In the genomic region with DNA sequence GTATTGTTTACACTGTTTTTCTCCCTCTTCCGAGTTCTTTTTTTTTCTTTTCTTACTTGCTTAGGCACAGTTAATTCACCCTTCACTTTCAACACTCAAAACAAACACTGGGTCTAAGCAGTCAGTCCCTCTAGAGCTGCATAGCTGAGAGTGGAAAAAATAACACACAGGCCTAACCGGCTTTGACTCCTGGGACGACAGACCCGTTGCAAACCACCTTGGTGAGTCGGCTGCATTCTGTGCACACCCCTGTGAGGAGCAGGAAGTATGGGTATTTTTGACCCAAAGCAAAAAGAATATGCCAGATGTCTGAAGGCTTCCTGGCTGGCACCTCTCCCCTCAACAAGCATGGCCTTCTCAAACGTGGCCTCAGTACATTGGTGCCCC, we compare ENCODE assay signal across 8 mouse cellular contexts.
A peak's percentile ranks its signal among the peaks of the same experiment; 100 is the strongest.
DNase-seq lines count a peak whose midpoint lies in the region; ATAC-seq lines count a peak whose summit lies in the region.

No protein-coding gene starts in this region.

- no peak overlapping the region for H3K4me3 ChIP-seq in heart, embryonic 12.5 days
- no peak overlapping the region for H3K4me3 ChIP-seq in brown adipose tissue, adult 24 weeks (ENCODE audit: insufficient read depth, low read depth, low read length)
- no peak overlapping the region for H3K4me3 ChIP-seq in neural tube, embryonic 14.5 days (ENCODE audit: low read depth, low read length)

- H3K4me2 ChIP-seq in heart, embryonic 12.5 days: 0 out of 2 replicates have a peak overlapping the region, but pooled peaks have one; percentile 1
- H3K4me2 ChIP-seq in neural tube, embryonic 14.5 days (ENCODE audit: low read depth, low read length): no peak overlapping the region

- H3K27ac ChIP-seq in heart, embryonic 12.5 days (ENCODE audit: poor library complexity, severe bottlenecking): peak overlapping the region; percentile 86
- 0 out of 2 replicates have a peak overlapping the region, but pooled peaks have one; percentile 3 for H3K27ac ChIP-seq in brown adipose tissue, adult 24 weeks (replicated peaks; ENCODE audit: low read depth, low read length)
- peak overlapping the region; percentile 24; the same call in 1 of the 2 replicates for H3K27ac ChIP-seq in neural tube, embryonic 14.5 days (ENCODE audit: low read depth, low read length)

- no peak overlapping the region for H3K9ac ChIP-seq in heart, embryonic 12.5 days
- H3K9ac ChIP-seq in neural tube, embryonic 14.5 days (replicated peaks; ENCODE audit: low read depth, low read length): no peak overlapping the region

- no peaks in the 10 kb centered on the region for H3K9me3 ChIP-seq in heart, embryonic 12.5 days (replicated peaks)
- no peaks in the 10 kb centered on the region for H3K9me3 ChIP-seq in neural tube, embryonic 14.5 days (ENCODE audit: control insufficient read depth, low read length)

- intact Hi-C loops in heart, postnatal 36 days (cut with DNase I): no loop called here

- WGBS in heart, embryonic 12.5 days: 17% methylated on average over 6 of the region's 6 CpGs
- 42% methylated on average over 6 of the region's 6 CpGs for WGBS in neural tube, embryonic 14.5 days

- H3K4me1 ChIP-seq in heart, embryonic 12.5 days (replicated peaks): peaks cover 20% of the 10 kb centered on the region
- H3K4me1 ChIP-seq in brown adipose tissue, adult 24 weeks (ENCODE audit: control insufficient read depth, insufficient read depth, insufficient read length, low read length): peaks cover 26% of the 10 kb centered on the region
- H3K4me1 ChIP-seq in neural tube, embryonic 14.5 days (ENCODE audit: control insufficient read depth, insufficient read depth, low read length): no peaks in the 10 kb centered on the region

- no peak for DNase-seq in heart, postnatal 36 days
- DNase-seq in cerebellum, adult 9-10 months: no peak
- DNase-seq in urinary bladder, adult 2 months (ENCODE audit: low spot score): no peak
- no peak for DNase-seq in spleen, postnatal 10 days (ENCODE audit: low spot score in 2 of 2)

- no peaks in the 10 kb centered on the region for H3K36me3 ChIP-seq in heart, embryonic 12.5 days
- no peaks in the 10 kb centered on the region for H3K36me3 ChIP-seq in neural tube, embryonic 14.5 days (ENCODE audit: control insufficient read depth, insufficient read depth, low read length)

- 0 out of 2 replicates have a peak, but pooled peaks have one; percentile 54 for ATAC-seq in heart, embryonic 12.5 days (ENCODE audit: insufficient number of reproducible peaks, low FRiP score)
- peak; percentile 46 for ATAC-seq in inflammation-experienced regulatory T-cells, adult 6 months
- ATAC-seq in neural tube, embryonic 14.5 days (ENCODE audit: low read depth): no peak

- no peaks in the 10 kb centered on the region for H3K27me3 ChIP-seq in heart, embryonic 12.5 days (replicated peaks)
- no peaks in the 10 kb centered on the region for H3K27me3 ChIP-seq in neural tube, embryonic 14.5 days (ENCODE audit: control insufficient read depth, insufficient read depth, low read length)

Comparison
In these comparisons a context has a peak if more than half of its experiments do, and no peak if none do; other contexts are left out.
1. H3K27ac ChIP-seq: peak in every context shown above with its lines; median percentile 86 in heart, embryonic 12.5 days; 24 in neural tube, embryonic 14.5 days; 3 in brown adipose tissue, adult 24 weeks.